Mouse (Mus musculus) adrenal gland, adult (tissue): ENCODE results near the gene Kcnj5.
A peak's percentile ranks its signal among the peaks of the same experiment; 100 is the strongest.

ENCODE experiments used
- DNase-seq, 2 experiments: peaks; one replicate each; pipeline ENCODE4 v3.0.0; 2022 to 2023; ENCODE audit warnings: low spot score in 1 of 2; ENCODE audit not compliant: inconsistent age in 2 of 2

Gene Kcnj5

DNA sequence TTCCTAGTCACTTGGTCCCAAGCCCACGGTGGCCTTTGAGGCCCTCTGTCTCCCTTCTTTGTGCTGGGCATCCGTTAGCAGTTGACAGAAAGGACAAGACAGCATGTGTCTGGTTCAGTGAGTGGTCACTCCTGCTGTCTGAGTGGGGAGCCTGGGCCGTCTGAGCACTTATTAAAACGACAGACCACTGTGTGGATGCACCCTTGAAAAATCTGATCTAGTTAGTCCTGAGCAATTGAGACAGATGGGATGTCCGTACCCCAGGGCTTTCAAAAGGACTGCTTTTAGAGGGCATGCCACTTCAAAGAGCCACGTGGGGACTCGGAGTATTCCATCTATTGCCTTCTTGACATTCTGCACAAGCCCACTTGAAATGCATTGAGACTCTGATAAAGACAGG is 20.5 kb downstream of the Kcnj5 start:
- DNase-seq = no peak

DNA sequence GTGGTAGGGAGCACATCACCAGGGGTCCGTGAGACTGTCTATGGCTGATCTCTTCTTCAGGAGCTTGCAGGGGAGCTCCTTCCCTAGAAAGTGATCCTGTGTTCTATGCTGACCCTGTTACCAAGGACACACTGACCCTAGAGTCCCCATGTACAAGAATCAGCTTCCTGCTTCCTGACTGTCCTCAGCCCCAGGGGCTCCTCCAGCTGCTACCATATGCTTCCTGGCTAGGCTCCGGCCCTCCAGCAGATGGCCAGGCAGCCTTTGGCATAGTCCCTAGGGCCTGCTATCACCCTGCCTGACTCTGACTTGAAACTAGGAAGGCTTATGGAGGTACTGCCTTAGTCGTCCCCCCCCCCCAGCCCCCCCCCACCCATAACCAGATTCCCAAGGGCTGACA is 24.0 kb downstream of the Kcnj5 start:
- DNase-seq = peak; percentile 11 to 43

DNA sequence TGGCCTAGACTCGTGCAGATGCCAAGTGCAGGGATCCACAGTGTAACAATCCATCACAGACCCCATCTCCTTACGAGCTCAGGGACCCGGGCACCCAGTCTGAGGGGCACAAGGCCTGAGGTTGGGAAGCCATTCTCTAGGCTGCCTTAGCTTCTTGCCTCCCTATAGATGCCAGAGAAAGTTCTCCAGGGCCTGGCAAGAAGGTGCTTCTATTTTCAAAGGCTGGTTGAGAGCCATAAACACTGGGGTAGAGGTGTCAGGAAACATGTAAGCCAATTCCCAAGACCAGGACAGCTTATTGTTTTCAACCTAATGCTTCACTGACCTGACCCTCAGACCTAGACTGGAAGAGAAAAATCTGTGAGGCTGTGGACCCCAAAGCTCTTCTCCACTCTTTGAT is 28.2 kb downstream of the Kcnj5 start:
- no peak for DNase-seq

DNA sequence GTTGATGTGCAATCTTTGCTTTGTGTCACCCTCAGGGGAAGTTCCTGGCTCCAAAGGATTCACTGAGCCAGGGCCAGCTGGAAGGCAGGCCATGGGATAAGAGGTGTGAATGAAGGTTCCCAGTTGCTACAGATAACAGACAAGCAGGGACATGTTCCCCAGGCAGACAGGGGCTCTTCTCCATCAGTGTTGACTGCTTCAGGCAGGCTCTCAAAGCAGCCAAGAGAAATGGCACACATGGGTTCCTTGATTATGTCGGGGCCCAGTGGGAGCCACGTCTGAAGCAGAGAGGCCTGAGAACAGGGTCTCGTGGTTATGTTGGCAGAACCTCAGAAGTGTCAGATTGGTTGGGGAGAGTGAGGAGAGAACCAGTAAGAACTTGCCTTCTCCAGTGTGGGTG is 30.1 kb downstream of the Kcnj5 start:
- DNase-seq = no peak

DNA sequence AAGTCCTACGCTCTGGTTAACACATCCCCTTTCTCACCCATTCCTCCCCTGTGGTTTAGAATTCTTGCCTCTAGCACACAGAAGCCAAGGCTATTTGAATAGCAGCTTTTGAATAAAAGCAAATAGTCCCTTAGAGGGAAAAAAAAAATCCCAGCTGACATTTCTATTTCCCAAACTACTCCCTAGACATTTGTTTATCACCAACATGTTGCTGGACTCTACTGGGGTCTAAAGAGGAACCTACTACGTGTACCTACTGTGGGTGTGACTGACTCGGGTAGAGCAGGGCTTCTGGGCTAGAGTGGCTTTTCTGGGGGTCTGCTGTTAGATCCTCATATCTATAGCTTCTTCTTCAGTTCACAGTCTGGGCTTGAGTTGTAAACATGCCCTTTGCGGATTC is 31.9 kb downstream of the Kcnj5 start:
- DNase-seq = no peak

DNA sequence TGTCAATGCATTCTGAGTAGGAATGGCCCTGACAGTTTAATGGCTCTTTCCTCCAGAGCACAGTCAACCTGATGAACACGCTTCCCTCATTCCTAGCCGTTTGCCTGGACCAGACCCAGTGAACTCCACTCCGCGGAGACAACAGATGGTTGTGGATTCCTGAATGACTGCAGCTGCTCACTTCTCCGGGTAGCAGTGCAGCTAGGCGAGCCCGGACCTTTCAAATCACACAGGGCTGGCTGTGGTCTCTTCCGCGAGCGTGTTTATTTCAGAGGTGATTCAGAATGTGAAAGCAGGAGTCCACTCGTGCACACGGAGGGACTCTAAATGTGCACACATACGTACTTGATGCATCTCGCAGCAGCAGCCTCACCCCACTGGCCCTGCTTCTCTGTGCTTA is 32.4 kb downstream of the Kcnj5 start:
- DNase-seq = no peak

DNA sequence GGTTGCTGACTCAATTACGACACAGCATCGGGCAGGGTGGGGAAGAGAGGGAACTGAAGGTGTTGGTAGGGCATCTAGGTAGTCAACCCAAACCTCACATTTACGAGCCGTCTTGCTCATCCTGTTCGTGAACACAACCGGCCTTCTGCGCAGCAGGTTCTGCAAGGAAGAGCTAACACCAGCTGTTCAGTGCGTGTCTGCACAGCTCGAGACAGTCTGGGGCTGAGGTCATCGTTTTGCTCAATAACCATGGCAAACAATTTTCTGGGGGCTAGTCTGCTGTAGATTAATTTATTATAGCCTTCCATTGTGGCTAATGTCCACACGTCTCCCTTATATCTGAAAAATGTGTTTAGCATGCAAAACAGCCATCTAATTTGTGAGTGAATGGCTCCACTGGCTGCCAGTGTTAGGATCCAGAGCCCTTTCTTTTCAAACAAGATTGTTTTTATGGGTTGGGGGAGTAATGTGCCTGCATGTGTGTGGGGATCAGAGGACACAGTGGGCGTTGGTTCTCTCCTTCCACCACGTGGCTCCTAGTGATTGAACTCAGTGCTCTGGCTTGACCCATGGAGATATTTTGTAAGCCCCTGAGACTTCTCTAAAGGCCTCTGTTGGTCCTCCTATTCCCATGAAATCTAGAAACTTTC is 41.5 kb downstream of the Kcnj5 start:
- no peak for DNase-seq

DNA sequence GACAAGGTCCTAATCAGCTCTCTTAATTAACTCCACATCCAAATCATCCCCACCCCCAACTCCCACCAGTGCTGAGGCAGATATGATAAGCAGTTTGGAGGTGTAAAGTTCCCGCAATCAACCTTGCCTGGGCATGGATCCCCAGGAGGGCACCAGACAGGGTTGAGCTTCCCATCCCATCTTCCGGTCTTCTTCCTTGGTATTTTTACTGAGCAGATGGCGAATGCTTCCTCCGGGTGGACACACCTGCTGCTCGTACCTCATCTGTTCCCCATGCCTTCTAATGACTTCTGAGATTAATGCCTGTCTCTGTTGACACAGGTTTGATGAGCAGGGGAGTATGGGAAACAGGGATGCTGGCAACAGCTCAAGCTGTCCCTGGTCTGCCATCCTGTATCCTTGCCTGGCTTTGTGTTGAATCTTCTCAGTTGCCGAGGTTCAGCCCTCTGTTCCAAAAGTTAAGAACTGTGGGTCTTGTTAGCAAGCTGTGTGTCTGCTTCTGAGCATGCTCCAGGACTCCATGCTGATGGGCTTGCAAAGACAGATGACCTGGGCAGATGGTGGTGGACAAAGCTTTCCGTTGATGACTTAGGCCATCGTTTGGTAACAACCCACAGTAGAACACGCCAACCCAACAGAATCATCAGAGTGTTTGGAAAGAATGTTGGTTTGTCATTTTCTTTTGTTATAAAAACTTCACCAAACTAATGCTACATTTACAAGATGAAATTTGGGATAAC is 48.9 kb downstream of the Kcnj5 start:
- DNase-seq = no peak

DNA sequence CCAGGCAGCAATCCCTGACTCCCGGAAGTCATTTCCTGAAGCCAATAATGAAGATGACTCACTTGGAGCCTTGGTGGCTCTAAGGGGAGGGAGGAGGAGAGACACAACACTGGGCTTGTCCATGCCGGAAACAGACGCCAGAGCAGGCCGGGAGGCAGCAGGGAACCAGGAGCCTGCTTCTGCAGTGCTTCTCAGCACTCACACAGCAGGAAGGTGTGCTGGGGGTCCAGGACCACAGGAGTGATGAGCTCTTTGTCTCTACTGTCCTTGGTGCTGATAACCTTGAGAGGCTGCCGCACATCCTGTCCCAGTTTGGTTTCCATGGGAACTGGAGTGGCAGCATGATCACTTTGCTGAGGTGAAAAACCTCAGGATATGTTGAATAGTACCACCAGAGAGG is 51.5 kb downstream of the Kcnj5 start:
- peak; percentile 68 to 92 for DNase-seq

DNA sequence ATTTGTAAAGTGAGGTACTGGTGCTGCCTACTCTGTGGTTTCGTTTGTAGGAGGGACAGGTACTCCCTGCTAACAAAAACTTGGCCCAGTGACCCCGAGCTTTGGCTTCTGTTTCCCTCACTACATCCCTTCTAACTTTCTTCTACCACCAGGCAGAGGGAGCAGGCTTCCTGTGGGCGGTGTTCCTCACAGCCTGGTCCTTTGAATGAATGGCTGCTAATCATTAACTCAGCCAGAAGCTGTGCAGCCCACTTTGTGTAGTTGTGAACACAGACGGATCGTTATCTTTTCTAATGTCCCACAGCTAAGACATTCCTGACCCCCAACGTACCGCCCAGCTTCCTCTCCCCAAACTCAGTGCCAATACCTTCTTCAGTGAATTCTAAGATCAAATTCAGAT is 52.5 kb downstream of the Kcnj5 start:
- no peak for DNase-seq

DNA sequence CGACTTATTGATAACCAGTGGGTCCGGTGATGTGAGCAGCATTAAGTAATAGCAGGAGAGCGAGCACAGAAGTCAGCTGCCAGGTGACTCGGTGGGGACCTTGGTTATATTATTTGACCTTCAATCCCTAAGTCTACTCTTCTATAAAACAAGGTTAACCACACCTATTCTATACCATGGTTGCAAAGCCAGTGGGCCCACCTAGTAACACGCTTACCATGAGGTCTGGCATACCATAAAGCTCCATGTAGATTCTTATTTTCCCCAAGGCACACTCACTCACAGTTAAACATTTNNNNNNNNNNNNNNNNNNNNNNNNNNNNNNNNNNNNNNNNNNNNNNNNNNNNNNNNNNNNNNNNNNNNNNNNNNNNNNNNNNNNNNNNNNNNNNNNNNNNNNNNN is 60.6 kb downstream of the Kcnj5 start:
- no peak for DNase-seq

DNA sequence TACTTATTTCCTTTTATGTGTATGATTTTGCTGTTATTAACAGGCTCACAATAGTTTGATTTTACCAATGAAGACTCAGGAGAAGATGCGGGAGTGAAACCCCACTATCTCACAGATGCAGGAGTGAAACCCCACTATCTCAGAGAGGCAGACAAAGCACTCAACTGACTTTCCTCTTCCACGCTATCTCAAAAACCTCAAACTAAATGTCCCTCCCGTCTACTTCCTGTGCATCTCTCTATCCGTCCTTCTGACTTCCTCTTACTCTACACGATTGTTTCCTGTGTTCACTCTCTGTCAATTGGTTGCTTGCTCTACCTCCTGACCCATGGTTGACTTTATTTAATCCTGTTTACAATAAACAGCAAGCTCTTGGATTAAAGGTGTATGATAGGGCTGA is 63.7 kb downstream of the Kcnj5 start:
- DNase-seq = no peak

DNA sequence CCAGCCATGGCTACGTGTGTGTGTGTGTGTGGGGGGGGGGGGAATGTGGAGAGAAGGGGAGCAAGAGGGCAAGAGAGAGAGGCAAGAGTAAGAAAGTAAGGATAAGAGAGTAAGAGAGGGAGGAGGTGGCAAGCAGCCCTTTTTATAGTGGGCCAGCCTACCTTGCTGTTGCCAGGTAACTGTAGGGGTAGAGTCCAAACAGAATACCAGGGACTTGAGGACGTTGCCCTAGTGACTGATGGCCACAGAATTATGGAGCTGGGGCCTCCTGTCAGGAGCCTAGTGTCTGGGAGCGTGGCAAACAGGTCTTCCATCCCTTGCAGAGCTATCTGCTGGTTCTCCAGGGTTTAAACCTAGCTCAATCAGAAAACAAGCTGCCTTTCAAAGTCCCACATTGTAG is 64.4 kb downstream of the Kcnj5 start:
- DNase-seq = no peak

DNA sequence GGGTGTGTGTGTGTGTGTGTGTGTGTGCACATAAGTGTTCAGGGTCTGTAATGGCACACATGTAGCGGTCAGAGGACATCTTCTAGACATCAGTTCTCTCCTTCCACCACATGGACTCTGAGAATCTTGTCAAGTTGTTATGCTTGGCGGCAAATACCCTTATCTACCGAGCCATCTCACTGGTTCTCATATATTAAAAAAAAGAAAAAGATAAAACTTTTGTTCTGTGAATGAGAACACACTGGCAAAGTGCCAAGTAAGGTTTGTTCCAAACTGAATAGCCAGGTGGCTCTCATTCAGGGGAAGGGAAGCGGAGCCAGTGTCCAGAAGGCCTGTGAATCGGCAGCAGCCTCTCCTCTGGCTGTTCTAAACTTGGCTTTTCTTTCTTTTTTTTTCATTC is 66.1 kb downstream of the Kcnj5 start:
- no peak for DNase-seq

DNA sequence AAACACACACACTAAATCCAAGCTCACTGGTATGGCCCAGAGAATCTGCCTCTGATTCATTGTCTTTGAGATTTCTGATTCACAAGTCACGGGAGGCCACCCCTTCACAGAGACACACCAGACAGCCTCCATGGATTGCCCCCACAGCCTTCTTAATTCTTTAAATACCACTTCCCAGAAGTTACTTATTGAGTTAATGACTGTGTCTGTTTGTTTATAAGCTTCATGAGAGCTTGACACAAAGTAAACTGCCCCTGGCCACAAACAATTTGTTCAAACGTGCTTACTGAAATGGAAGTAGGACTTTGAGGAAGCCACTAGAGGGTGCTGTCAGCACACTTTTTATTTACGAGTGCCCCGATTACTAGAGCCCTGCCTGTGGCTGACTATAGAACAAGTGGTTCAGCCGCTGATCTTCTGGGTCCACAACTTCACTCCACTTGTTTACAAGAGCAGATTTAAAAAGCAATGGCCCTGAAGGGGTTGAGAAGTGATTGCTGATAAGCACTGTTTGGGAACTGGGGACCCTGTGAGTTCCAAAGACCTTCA is 72.2 kb downstream of the Kcnj5 start:
- DNase-seq = peak; percentile 69 to 92
